Mouse (Mus musculus): ENCODE data around the gene Sox5. TPM values are rescaled to one million over a fixed set of nuclear protein-coding genes. Genes with fewer than 3 reads are reported as not detected.

The Sox5 gene
- polyA plus RNA-seq, 1 experiment from 2014 or later: 246 TPM

DNA sequence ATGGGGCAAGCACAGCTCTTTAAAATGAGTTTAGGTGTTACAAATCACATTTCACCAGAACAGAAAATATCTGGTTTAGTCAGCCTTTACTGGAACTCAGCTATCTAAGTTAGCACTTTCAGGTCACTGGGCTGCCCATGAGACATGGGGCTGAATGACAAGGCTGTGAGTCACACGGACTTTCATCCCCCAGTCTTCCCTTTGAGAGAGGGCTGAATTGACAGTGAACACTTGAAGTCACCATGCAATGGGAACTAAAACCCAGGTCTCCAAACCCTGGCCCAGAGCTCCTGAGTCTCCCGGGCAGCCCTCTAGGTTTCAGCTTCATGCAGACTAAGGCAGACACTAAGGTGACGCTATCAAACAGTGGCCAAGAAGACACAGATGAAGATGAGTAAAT lies 141.2 kb downstream of the Sox5 start:
- no peak overlapping the region for H3K27ac ChIP-seq (ENCODE audit: low read length)
- no peak overlapping the region for H3K4me3 ChIP-seq (replicated peaks; ENCODE audit: low read length)
- H3K4me1 ChIP-seq (replicated peaks; ENCODE audit: control insufficient read depth, insufficient read depth, low read length): peaks cover 8% of the 10 kb centered on the region
- no peak for ATAC-seq
- H3K36me3 ChIP-seq (ENCODE audit: control insufficient read depth, insufficient read depth): no peaks in the 10 kb centered on the region
- H3K9me3 ChIP-seq (ENCODE audit: control insufficient read depth, low read length): no peaks in the 10 kb centered on the region
- WGBS: 81% methylated on average over 3 of the region's 3 CpGs
- H3K27me3 ChIP-seq (replicated peaks; ENCODE audit: control insufficient read depth, insufficient read depth, low read length): no peaks in the 10 kb centered on the region
- no peak overlapping the region for H3K9ac ChIP-seq (replicated peaks; ENCODE audit: low read depth, low read length)
- H3K4me2 ChIP-seq (ENCODE audit: low read length): no peak overlapping the region

GRCm38 (mm10) chr6:144638547-144638946 lies 143.2 kb downstream of the Sox5 start:
- H3K4me2 ChIP-seq (ENCODE audit: low read length): no peak overlapping the region
- no peaks in the 10 kb centered on the region for H3K27me3 ChIP-seq (replicated peaks; ENCODE audit: control insufficient read depth, insufficient read depth, low read length)
- H3K4me1 ChIP-seq (replicated peaks; ENCODE audit: control insufficient read depth, insufficient read depth, low read length): peaks cover 8% of the 10 kb centered on the region
- 48% methylated on average over 5 of the region's 5 CpGs for WGBS
- no peak overlapping the region for H3K27ac ChIP-seq (ENCODE audit: low read length)
- no peaks in the 10 kb centered on the region for H3K9me3 ChIP-seq (ENCODE audit: control insufficient read depth, low read length)
- no peak overlapping the region for H3K9ac ChIP-seq (replicated peaks; ENCODE audit: low read depth, low read length)
- no peaks in the 10 kb centered on the region for H3K36me3 ChIP-seq (ENCODE audit: control insufficient read depth, insufficient read depth)
- H3K4me3 ChIP-seq (replicated peaks; ENCODE audit: low read length): no peak overlapping the region
- ATAC-seq: no peak

GRCm38 (mm10) chr6:144627539-144628115 lies 154.2 kb downstream of the Sox5 start:
- no peaks in the 10 kb centered on the region for H3K9me3 ChIP-seq (ENCODE audit: control insufficient read depth, low read length)
- H3K27ac ChIP-seq (ENCODE audit: low read length): peak overlapping the region; percentile 65; the same call in 1 of the 2 replicates
- WGBS: 65% methylated on average over 7 of the region's 7 CpGs
- no peak overlapping the region for H3K4me3 ChIP-seq (replicated peaks; ENCODE audit: low read length)
- H3K9ac ChIP-seq (replicated peaks; ENCODE audit: low read depth, low read length): no peak overlapping the region
- H3K36me3 ChIP-seq (ENCODE audit: control insufficient read depth, insufficient read depth): no peaks in the 10 kb centered on the region
- no peaks in the 10 kb centered on the region for H3K27me3 ChIP-seq (replicated peaks; ENCODE audit: control insufficient read depth, insufficient read depth, low read length)
- H3K4me1 ChIP-seq (replicated peaks; ENCODE audit: control insufficient read depth, insufficient read depth, low read length): no peaks in the 10 kb centered on the region; the same call in 1 of the 2 replicates
- no peak overlapping the region for H3K4me2 ChIP-seq (ENCODE audit: low read length)
- ATAC-seq: peak; percentile 45

DNA sequence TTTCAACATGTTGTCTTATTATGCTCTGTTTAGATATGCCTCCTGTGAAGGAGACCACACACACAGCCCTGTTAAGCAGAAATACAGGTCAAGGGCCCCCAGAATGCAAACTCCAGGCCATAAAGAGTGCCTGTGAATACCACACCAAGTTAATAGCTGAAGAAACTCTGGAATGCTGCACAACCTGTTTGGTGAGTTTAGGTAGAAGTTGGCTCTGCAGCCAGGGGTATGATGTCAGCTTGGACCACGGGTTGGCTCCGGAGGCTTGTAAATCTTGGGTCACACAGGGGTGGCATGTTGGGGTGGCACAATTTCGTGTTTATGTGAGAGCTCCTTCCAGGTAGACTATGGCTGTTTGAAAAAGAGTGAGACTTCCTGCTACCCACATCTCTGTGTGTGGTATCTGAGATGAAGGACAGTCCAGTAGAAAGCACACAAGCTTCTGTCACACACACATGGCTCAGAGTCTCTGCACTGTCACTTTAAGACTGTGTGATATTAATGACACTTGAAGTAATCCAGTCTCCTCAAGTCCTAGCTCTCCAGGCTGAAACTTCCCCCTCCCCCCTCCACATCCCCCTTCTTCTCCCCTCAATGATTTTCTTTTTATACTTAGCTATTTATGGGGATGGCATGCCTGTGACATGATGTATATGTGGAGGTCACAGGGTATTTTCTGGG lies 160.5 kb downstream of the Sox5 start:
- no peak overlapping the region for H3K27ac ChIP-seq (ENCODE audit: low read length)
- H3K9me3 ChIP-seq (ENCODE audit: control insufficient read depth, low read length): no peaks in the 10 kb centered on the region
- H3K4me1 ChIP-seq (replicated peaks; ENCODE audit: control insufficient read depth, insufficient read depth, low read length): no peaks in the 10 kb centered on the region
- H3K36me3 ChIP-seq (ENCODE audit: control insufficient read depth, insufficient read depth): no peaks in the 10 kb centered on the region
- H3K4me3 ChIP-seq (replicated peaks; ENCODE audit: low read length): no peak overlapping the region
- no peaks in the 10 kb centered on the region for H3K27me3 ChIP-seq (replicated peaks; ENCODE audit: control insufficient read depth, insufficient read depth, low read length)
- WGBS: 66% methylated on average over 3 of the region's 3 CpGs
- no peak for ATAC-seq
- no peak overlapping the region for H3K9ac ChIP-seq (replicated peaks; ENCODE audit: low read depth, low read length)
- no peak overlapping the region for H3K4me2 ChIP-seq (ENCODE audit: low read length)

- Histone ChIP-seq H3K4me1 (replicated peaks; ENCODE audit: control insufficient read depth, insufficient read depth, low read length) (peaks cover 13% of the 10 kb centered on the region), H3K27me3 (replicated peaks; ENCODE audit: control insufficient read depth, insufficient read depth, low read length) (no peaks in the 10 kb centered on the region), H3K4me2 (ENCODE audit: low read length) (peak overlapping the region; percentile 20), H3K36me3 (ENCODE audit: control insufficient read depth, insufficient read depth) (no peaks in the 10 kb centered on the region), H3K9me3 (ENCODE audit: control insufficient read depth, low read length) (no peaks in the 10 kb centered on the region), H3K4me3 (replicated peaks; ENCODE audit: low read length) (no peak overlapping the region), H3K27ac (ENCODE audit: low read length) (peak overlapping the region; percentile 50), H3K9ac (replicated peaks; ENCODE audit: low read depth, low read length) (peak overlapping the region; percentile 15; the same call in 1 of the 2 replicates)
- ATAC-seq: peak; percentile 91
- 5% methylated on average over 4 of the region's 4 CpGs for WGBS
Measured at GRCm38 (mm10) chr6:144611383-144611791, 170.4 kb downstream of the Sox5 start.

- Histone ChIP-seq H3K27me3 (replicated peaks; ENCODE audit: control insufficient read depth, insufficient read depth, low read length) (no peaks in the 10 kb centered on the region), H3K9ac (replicated peaks; ENCODE audit: low read depth, low read length) (peak overlapping the region; percentile 15; the same call in 1 of the 2 replicates)
- peak; percentile 30; the same call in 1 of the 2 replicates for ATAC-seq
Measured at GRCm38 (mm10) chr6:144610878-144611277, 170.9 kb downstream of the Sox5 start.

DNA sequence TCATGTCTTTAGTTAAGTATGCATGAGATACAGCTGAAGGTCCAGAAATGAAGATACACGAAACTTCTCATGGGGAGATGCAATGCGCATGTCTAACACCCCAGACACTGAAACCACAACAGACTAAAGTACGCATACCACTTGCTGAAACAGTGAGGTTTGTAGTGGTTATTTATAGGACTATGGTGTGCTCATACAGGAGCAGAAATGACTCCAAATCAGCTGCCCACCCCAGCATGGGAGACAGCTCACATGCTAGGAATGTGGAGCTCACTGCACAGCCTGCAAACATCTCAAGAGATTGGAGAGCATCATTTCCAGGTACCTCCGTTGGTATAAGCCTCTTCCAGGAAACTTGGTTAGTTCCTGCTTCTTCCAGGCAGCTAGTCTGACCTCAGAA lies 178.9 kb downstream of the Sox5 start:
- H3K9me3 ChIP-seq (ENCODE audit: control insufficient read depth, low read length): no peaks in the 10 kb centered on the region; the same call in 1 of the 2 replicates
- peaks cover 14% of the 10 kb centered on the region for H3K4me1 ChIP-seq (replicated peaks; ENCODE audit: control insufficient read depth, insufficient read depth, low read length)
- H3K27me3 ChIP-seq (replicated peaks; ENCODE audit: control insufficient read depth, insufficient read depth, low read length): no peaks in the 10 kb centered on the region
- H3K27ac ChIP-seq (ENCODE audit: low read length): no peak overlapping the region
- H3K9ac ChIP-seq (replicated peaks; ENCODE audit: low read depth, low read length): no peak overlapping the region
- no peak overlapping the region for H3K4me3 ChIP-seq (replicated peaks; ENCODE audit: low read length)
- H3K36me3 ChIP-seq (ENCODE audit: control insufficient read depth, insufficient read depth): no peaks in the 10 kb centered on the region
- 92% methylated on average over 4 of the region's 4 CpGs for WGBS
- no peak overlapping the region for H3K4me2 ChIP-seq (ENCODE audit: low read length)
- no peak for ATAC-seq

More at GRCm38 (mm10) chr6:144610878-144611277, 170.9 kb downstream of the Sox5 start:
- Histone ChIP-seq H3K4me3 (replicated peaks; ENCODE audit: low read length) (no peak overlapping the region), H3K36me3 (ENCODE audit: control insufficient read depth, insufficient read depth) (no peaks in the 10 kb centered on the region), H3K4me2 (ENCODE audit: low read length) (peak overlapping the region; percentile 20), H3K4me1 (replicated peaks; ENCODE audit: control insufficient read depth, insufficient read depth, low read length) (peaks cover 13% of the 10 kb centered on the region), H3K27ac (ENCODE audit: low read length) (no peak overlapping the region), H3K9me3 (ENCODE audit: control insufficient read depth, low read length) (no peaks in the 10 kb centered on the region)
- 53% methylated on average over 8 of the region's 8 CpGs for WGBS

DNA sequence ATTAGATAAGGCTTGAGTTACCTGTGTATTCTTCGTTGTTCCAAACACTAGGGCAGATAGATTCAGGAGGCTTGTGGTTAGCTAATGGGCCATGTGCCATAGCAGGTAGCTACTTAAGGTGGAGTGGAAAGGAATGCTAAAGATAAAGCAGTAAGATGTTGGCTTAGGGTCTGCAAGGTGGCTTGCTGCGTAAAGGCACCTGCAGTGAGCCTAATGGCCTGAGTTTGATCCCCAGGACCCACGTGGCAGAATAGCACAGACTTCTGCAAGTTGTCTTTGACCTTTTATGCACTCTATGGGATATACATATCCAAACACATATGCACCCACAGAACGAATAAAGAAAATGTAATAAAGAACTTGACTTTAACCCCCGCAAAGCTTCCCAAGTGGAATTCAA lies 181.4 kb downstream of the Sox5 start:
- Histone ChIP-seq H3K27me3 (replicated peaks; ENCODE audit: control insufficient read depth, insufficient read depth, low read length) (no peaks in the 10 kb centered on the region), H3K4me1 (replicated peaks; ENCODE audit: control insufficient read depth, insufficient read depth, low read length) (peaks cover 22% of the 10 kb centered on the region), H3K27ac (ENCODE audit: low read length) (no peak overlapping the region), H3K9ac (replicated peaks; ENCODE audit: low read depth, low read length) (no peak overlapping the region), H3K4me2 (ENCODE audit: low read length) (no peak overlapping the region), H3K9me3 (ENCODE audit: control insufficient read depth, low read length) (no peaks in the 10 kb centered on the region; the same call in 1 of the 2 replicates), H3K4me3 (replicated peaks; ENCODE audit: low read length) (no peak overlapping the region), H3K36me3 (ENCODE audit: control insufficient read depth, insufficient read depth) (no peaks in the 10 kb centered on the region)
- ATAC-seq: no peak
- WGBS: 85% methylated on average over 5 of the region's 5 CpGs

GRCm38 (mm10) chr6:144598324-144598973 lies 183.3 kb downstream of the Sox5 start:
- no peak overlapping the region; the same call in 1 of the 2 replicates for H3K27ac ChIP-seq (ENCODE audit: low read length)

More at GRCm38 (mm10) chr6:144598324-144598973, 183.3 kb downstream of the Sox5 start:
- H3K27me3 ChIP-seq (replicated peaks; ENCODE audit: control insufficient read depth, insufficient read depth, low read length): no peaks in the 10 kb centered on the region
- H3K9ac ChIP-seq (replicated peaks; ENCODE audit: low read depth, low read length): no peak overlapping the region
- ATAC-seq: peak; percentile 67
- H3K4me1 ChIP-seq (replicated peaks; ENCODE audit: control insufficient read depth, insufficient read depth, low read length): peaks cover 22% of the 10 kb centered on the region
- WGBS: 10% methylated on average over 6 of the region's 6 CpGs
- H3K4me3 ChIP-seq (replicated peaks; ENCODE audit: low read length): no peak overlapping the region
- no peaks in the 10 kb centered on the region; the same call in 1 of the 2 replicates for H3K9me3 ChIP-seq (ENCODE audit: control insufficient read depth, low read length)
- H3K4me2 ChIP-seq (ENCODE audit: low read length): no peak overlapping the region
- no peaks in the 10 kb centered on the region for H3K36me3 ChIP-seq (ENCODE audit: control insufficient read depth, insufficient read depth)
